Mouse (Mus musculus) hindbrain, embryonic 12.5 days (tissue): ENCODE measurements around the gene Hist1h3f. TPM values are rescaled to one million over a fixed set of nuclear protein-coding genes. Genes with fewer than 3 reads are reported as not detected.

Experiments used
- ATAC-seq: fragments of 200-750 bp; cut with Nextera tagmentation; 2 replicates; pipeline ENCODE4 v1.8.0; 2017; ENCODE audit warnings: moderate TSS enrichment; ENCODE audit not compliant: low FRiP score
- H3K27ac ChIP-seq: fragments of 300-500 bp; sonication (generic); 2 replicates; pipeline ENCODE4 v1.5.1; 2016; ENCODE audit warnings: mild to moderate bottlenecking
- H3K27me3 ChIP-seq: fragments of 300-500 bp; sonication (generic); 2 replicates; pipeline ENCODE4 v1.6.1; 2016; ENCODE audit warnings: mild to moderate bottlenecking
- H3K36me3 ChIP-seq: fragments of 300-500 bp; sonication (generic); 2 replicates; pipeline ENCODE4 v1.6.1; 2016; ENCODE audit warnings: mild to moderate bottlenecking
- H3K4me1 ChIP-seq: fragments of 300-500 bp; sonication (generic); 2 replicates; pipeline ENCODE4 v1.6.1; 2016
- H3K4me2 ChIP-seq: fragments of 300-500 bp; sonication (generic); replicated peaks from 2 replicates; pipeline ENCODE4 v1.6.1; 2016; ENCODE audit warnings: mild to moderate bottlenecking
- H3K4me3 ChIP-seq: fragments of 300-500 bp; sonication (generic); 2 replicates; pipeline ENCODE4 v1.5.1; 2016; ENCODE audit warnings: mild to moderate bottlenecking
- H3K9ac ChIP-seq: fragments of 300-500 bp; sonication (generic); 2 replicates; pipeline ENCODE4 v1.6.1; 2016; ENCODE audit warnings: mild to moderate bottlenecking, moderate library complexity
- H3K9me3 ChIP-seq: fragments of 300-500 bp; sonication (generic); replicated peaks from 2 replicates; pipeline ENCODE4 v1.6.1; 2016; ENCODE audit warnings: mild to moderate bottlenecking
- WGBS: fragments of 180-500 bp; shearing (Covaris S2); methylation state at CpG from one replicate; pipeline ENCODE4 v1.1.7; 2016; 5-methylcytosine and 5-hydroxymethylcytosine counted together
- polyA plus RNA-seq: library from polyadenylated mRNA; unstranded; fragments of >200 nt; fragmentation: Nextera tagmentation; extraction: Ambion mirVana; gene quantifications from 2 replicates; pipeline ENCODE4 v1.2.1, GENCODE M21; 2016

The Hist1h3f gene
- polyA plus RNA-seq = 0.66 and 1.4 TPM in 2 replicates

DNA sequence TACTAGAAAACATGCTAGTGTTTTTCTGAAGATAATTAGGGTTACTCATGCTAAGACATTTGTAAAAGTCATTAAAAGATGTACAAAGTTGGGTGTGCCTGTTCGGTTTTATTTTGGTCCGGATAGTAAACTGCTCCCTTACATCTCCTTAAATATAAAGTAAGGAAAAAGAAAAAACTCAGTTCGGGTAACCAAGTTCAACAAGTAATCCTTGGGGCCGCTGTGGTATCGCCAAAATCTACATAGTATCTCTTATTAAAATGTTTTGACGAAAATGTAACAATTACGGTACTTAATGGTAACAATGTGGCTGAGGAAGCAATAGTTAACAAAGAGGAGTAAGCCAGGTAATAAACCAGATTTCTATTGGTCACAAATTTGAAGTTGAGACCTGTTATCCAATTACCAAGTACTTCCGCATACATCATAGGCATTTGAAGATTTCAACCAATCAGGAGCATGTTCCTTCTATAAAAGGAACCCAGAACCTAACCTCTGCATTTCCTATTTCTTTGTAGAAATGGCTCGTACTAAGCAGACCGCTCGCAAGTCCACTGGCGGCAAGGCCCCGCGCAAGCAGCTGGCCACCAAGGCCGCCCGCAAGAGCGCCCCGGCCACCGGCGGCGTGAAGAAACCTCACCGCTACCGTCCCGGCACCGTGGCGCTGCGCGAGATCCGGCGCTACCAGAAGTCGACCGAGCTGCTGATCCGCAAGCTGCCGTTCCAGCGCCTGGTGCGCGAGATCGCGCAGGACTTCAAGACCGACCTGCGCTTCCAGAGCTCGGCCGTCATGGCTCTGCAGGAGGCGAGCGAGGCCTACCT lies at the start of gene Hist1h3f:
Gene Hist1h3f (plus strand): TSS at position 88 of the 822 bp plus-strand sequence.
- peak within 1 kb of the TSS; percentile 69 for H3K4me2 ChIP-seq
- H3K9me3 ChIP-seq = no peaks in the 10 kb centered on the region
- under 1% methylated on average over 33 of the region's 45 CpGs for WGBS
- ATAC-seq = peak; percentile 96
- H3K4me3 ChIP-seq = peak within 1 kb of the TSS; percentile 46
- H3K4me1 ChIP-seq = peaks cover 4% of the 10 kb centered on the region
- H3K9ac ChIP-seq = peak within 1 kb of the TSS; percentile 69
- H3K36me3 ChIP-seq = no peaks in the 10 kb centered on the region
- no peaks in the 10 kb centered on the region for H3K27me3 ChIP-seq
- peak within 1 kb of the TSS; percentile 92 for H3K27ac ChIP-seq

DNA sequence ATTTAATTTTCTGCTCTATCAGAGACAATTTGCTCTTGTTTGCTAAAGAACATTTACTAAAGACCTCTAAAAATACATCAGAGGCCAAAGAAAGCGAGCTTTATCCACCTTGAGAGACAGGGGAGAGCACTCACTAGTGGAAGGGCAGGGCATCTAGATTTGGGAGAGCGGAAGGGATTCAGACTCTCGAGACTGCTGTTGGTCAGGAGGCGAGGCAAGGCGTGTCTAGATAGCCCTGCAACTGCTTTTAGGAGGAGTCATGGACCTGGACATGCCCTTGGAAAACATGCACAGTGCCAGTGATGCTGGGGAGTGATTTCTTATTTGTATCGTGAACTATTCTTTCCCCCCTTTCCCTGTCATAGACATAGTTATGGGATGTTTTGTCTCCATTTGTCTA lies 48.3 kb upstream of the Hist1h3f start:
- H3K4me2 ChIP-seq = no peak overlapping the region
- peaks cover 8% of the 10 kb centered on the region for H3K27me3 ChIP-seq
- no peaks in the 10 kb centered on the region for H3K36me3 ChIP-seq
- H3K4me1 ChIP-seq = peaks cover 11% of the 10 kb centered on the region
- no peak overlapping the region for H3K9ac ChIP-seq
- ATAC-seq = no peak
- no peaks in the 10 kb centered on the region for H3K9me3 ChIP-seq
- no peak overlapping the region for H3K27ac ChIP-seq
- 76% methylated on average over 6 of the region's 6 CpGs for WGBS
- no peak overlapping the region for H3K4me3 ChIP-seq

DNA sequence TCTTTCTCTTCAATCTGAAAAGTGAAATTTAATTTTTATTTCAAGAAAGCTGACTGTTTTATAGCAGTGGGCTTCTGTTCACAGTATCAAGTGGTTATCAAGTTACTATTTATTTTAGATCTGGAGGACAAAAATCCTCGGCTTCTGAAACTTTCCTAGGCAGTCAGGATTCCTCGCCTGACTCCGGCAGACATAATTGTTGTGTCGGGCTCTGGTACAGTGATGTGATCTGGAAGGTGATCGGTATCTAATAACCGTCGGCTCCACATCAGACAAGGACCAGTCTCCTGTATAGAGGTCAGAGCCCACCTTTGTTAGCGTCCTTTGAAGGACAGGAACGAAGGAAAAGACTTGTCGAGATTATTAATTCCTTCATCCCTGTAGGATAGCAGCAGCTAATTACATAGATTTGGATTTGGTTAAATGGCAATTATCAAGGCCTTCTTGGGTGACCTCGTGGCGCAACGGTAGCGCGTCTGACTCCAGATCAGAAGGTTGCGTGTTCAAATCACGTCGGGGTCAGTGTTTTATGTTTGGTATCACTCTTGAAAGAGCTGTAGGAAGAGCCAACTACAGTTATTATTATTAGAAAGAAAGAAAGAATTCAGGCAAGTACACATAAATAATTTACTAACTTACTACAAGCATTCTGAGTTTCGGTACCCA lies 46.1 kb upstream of the Hist1h3f start:
- Histone ChIP-seq H3K4me3 (peak overlapping the region; percentile 24; the same call in 1 of the 2 replicates), H3K27ac (no peak overlapping the region), H3K36me3 (no peaks in the 10 kb centered on the region), H3K4me1 (peaks cover 6% of the 10 kb centered on the region; the same call in 1 of the 2 replicates), H3K9ac (no peak overlapping the region), H3K27me3 (peaks cover 11% of the 10 kb centered on the region), H3K4me2 (peak overlapping the region; percentile 44), H3K9me3 (no peaks in the 10 kb centered on the region)
- no peak for ATAC-seq
- WGBS = 2% methylated on average over 19 of the region's 19 CpGs

DNA sequence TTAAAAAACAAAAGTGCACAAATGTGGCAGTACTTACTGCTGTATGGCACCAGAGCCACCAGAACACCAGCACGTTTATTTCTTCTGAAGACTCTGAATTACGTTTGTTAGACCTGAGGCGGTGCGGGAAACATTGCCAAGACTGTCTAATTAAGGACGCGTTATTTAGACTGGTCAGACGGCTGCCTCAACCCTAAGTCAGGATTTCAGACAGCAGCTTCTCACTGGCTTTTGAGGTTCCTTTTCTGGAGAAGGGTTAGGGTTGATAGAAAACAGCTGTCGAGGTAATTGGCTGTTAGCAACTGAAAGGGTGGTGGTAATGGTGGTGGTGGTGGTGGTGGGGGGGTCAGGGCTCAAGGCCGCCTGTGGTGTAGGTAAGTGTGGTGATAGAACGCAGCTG lies 45.2 kb upstream of the Hist1h3f start:
- H3K27me3 ChIP-seq = peaks cover 11% of the 10 kb centered on the region
- peak overlapping the region; percentile 44 for H3K4me2 ChIP-seq
- H3K9me3 ChIP-seq = no peaks in the 10 kb centered on the region
- H3K4me3 ChIP-seq = peak overlapping the region; percentile 24
- H3K27ac ChIP-seq = no peak overlapping the region
- no peak for ATAC-seq
- H3K36me3 ChIP-seq = no peaks in the 10 kb centered on the region
- 5% methylated on average over 10 of the region's 10 CpGs for WGBS
- H3K4me1 ChIP-seq = peaks cover 6% of the 10 kb centered on the region; the same call in 1 of the 2 replicates
- H3K9ac ChIP-seq = no peak overlapping the region

DNA sequence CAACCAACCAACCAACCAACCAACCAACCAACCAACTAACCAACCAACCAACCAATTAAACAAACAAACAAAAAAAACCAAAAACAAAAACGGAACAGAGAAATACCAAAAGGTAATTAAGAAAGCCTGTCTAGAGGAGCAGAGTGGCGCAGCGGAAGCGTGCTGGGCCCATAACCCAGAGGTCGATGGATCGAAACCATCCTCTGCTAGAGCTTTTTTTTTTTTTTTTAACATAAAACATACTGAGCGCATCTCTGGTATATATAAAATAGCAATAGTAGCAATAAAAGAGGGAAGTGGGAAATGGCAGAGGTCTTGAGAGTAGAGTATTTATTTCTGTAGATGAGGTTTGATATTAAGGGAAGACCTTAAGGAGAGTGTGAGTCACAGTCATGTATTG lies 43.9 kb upstream of the Hist1h3f start:
- Histone ChIP-seq H3K4me3 (no peak overlapping the region), H3K27me3 (peaks cover 11% of the 10 kb centered on the region), H3K27ac (no peak overlapping the region), H3K9ac (no peak overlapping the region), H3K36me3 (no peaks in the 10 kb centered on the region), H3K9me3 (no peaks in the 10 kb centered on the region), H3K4me2 (no peak overlapping the region), H3K4me1 (peaks cover 6% of the 10 kb centered on the region; the same call in 1 of the 2 replicates)
- ATAC-seq = no peak
- WGBS = 5% methylated on average over 7 of the region's 7 CpGs

DNA sequence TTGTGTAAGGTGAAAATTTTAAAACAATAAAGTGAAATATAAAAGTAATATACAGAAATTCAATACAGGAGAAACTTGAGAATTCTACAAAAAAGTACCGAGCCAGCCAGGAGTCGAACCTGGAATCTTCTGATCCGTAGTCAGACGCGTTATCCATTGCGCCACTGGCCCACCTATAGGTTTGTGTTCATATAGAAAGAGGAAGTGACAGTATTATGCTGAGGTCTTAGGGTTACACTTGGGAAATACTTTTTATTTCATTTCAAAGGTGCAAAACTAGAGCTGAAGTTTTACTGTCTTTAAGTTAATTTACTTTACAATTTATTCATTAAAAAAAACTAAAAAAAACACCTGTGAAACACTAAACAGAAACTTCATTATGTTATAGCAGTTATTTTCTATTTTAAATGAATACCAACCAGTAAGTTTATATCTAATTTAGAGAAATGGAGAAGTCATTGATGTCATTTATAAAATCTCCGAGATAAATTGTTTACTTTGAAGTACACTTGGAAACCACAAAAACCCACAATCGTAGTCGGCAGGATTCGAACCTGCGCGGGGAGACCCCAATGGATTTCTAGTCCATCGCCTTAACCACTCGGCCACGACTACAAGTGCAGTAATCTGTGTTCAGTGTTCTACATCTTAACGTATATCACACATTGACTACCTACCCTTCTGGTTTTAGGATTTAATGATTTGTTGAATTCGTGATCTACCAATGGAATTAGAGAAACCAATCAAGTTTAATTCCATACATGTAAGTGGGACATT lies 43.2 kb upstream of the Hist1h3f start:
- H3K36me3 ChIP-seq = no peaks in the 10 kb centered on the region
- H3K9me3 ChIP-seq = no peaks in the 10 kb centered on the region
- peak; percentile 69; the same call in 1 of the 2 replicates for ATAC-seq
- no peak overlapping the region for H3K4me3 ChIP-seq
- peaks cover 11% of the 10 kb centered on the region for H3K27me3 ChIP-seq
- H3K4me1 ChIP-seq = peaks cover 7% of the 10 kb centered on the region; the same call in 1 of the 2 replicates
- H3K9ac ChIP-seq = no peak overlapping the region
- 0 out of 2 replicates have a peak overlapping the region, but pooled peaks have one; percentile 2 for H3K4me2 ChIP-seq
- no peak overlapping the region for H3K27ac ChIP-seq
- under 1% methylated on average over 17 of the region's 17 CpGs for WGBS

DNA sequence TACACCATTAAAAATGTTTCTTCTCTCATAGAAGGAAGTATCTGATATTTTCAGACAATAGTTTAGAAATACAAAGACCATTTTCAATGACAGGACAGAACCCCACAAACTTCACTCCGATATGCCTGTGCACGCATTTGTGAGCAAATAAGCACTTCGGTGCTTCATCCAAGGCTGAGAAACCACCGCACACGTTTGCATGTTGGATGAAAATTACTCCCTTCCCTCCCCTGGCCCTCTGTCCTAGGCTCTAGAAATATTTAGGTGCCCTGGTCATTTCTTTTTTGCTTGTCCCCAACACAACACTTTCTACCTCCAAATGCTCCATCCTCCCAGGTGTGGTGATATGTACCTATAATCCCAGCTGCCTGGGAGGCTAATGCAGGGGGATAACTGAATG lies 42.3 kb upstream of the Hist1h3f start:
- Histone ChIP-seq H3K27ac (no peak overlapping the region), H3K4me3 (no peak overlapping the region), H3K4me2 (peak overlapping the region; percentile 3; the same call in 1 of the 2 replicates), H3K27me3 (peaks cover 11% of the 10 kb centered on the region), H3K4me1 (peaks cover 12% of the 10 kb centered on the region; the same call in 1 of the 2 replicates), H3K9ac (no peak overlapping the region), H3K9me3 (no peaks in the 10 kb centered on the region), H3K36me3 (no peaks in the 10 kb centered on the region)
- ATAC-seq = no peak
- WGBS = 22% methylated on average over 5 of the region's 5 CpGs

DNA sequence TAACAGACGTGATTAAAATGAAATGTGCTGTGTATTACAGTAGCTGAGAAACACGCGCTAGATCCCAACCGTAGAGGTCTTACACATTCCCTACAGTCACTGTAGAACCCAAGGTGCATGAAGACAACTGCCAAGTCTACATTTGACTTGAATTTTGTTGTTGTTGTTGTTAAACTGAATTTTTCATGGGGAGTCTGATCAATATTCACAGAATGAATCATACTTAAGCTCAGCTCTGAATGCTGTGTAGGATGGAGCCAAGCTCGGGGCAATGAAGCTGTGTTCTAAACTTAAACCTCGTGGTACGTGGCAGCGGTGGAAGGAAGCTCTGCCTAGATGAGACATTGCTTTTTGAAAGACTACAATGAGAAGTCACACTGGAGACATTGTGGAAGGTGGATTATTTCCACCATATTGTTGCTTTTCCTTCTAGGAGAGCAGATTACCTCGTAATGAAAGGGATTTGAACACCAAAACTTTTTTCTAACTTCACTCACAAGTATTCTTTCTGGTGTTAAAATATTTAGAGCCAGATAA lies 41.8 kb upstream of the Hist1h3f start:
- Histone ChIP-seq H3K9ac (no peak overlapping the region), H3K4me1 (peaks cover 12% of the 10 kb centered on the region; the same call in 1 of the 2 replicates), H3K9me3 (no peaks in the 10 kb centered on the region), H3K27ac (no peak overlapping the region), H3K4me3 (no peak overlapping the region; the same call in 1 of the 2 replicates), H3K36me3 (no peaks in the 10 kb centered on the region), H3K4me2 (no peak overlapping the region), H3K27me3 (peaks cover 11% of the 10 kb centered on the region)
- ATAC-seq = no peak
- 29% methylated on average over 9 of the region's 9 CpGs for WGBS

DNA sequence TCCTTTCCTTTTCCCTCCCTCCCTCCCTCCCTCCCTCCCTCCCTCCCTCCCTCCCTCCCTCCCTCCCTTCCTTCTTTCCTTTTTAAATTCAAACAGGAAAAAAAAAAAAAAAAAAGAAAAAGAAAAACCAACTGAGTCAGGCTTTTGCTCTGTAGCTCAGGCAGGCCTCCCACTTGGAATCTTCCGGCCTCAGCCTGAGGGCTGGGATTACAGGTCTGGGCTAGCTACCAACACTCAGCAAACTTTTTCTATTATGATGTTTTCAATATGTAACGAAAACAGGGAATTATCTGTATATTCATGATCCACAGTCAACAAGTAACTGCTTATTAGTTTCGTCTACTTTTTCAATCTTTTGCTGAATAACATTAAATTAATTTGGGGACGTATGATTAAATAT lies 40.9 kb upstream of the Hist1h3f start:
- H3K4me1 ChIP-seq = peaks cover 12% of the 10 kb centered on the region; the same call in 1 of the 2 replicates
- WGBS = 38% methylated on average over 4 of the region's 4 CpGs
- H3K9ac ChIP-seq = no peak overlapping the region
- H3K27ac ChIP-seq = no peak overlapping the region
- no peak for ATAC-seq
- H3K4me2 ChIP-seq = no peak overlapping the region
- H3K36me3 ChIP-seq = no peaks in the 10 kb centered on the region
- H3K27me3 ChIP-seq = peaks cover 11% of the 10 kb centered on the region
- no peak overlapping the region for H3K4me3 ChIP-seq
- no peaks in the 10 kb centered on the region for H3K9me3 ChIP-seq

DNA sequence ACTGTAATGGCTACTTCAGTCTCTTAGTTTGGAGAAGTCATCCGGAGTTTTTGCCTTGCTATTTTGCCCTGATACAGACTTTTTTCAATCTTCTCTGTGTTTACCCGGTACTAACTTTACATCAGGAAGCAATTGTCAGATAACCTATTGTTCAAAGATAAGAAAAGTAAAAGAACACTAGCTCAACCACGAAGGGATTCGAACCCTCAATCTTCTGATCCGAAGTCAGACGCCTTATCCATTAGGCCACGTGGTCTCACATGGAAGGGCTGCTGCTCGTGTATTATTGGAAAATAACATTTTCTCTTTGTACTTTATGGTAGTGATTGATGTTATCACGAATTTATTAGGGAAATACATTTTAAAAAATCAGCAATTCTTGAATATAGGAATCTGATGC lies 40.1 kb upstream of the Hist1h3f start:
- ATAC-seq = no peak
- Histone ChIP-seq H3K4me1 (peaks cover 7% of the 10 kb centered on the region; the same call in 1 of the 2 replicates), H3K27me3 (peaks cover 8% of the 10 kb centered on the region; the same call in 1 of the 2 replicates), H3K9me3 (no peaks in the 10 kb centered on the region), H3K36me3 (no peaks in the 10 kb centered on the region), H3K27ac (no peak overlapping the region), H3K4me3 (no peak overlapping the region), H3K9ac (no peak overlapping the region), H3K4me2 (peak overlapping the region; percentile 2; the same call in 1 of the 2 replicates)
- 1% methylated on average over 9 of the region's 9 CpGs for WGBS

DNA sequence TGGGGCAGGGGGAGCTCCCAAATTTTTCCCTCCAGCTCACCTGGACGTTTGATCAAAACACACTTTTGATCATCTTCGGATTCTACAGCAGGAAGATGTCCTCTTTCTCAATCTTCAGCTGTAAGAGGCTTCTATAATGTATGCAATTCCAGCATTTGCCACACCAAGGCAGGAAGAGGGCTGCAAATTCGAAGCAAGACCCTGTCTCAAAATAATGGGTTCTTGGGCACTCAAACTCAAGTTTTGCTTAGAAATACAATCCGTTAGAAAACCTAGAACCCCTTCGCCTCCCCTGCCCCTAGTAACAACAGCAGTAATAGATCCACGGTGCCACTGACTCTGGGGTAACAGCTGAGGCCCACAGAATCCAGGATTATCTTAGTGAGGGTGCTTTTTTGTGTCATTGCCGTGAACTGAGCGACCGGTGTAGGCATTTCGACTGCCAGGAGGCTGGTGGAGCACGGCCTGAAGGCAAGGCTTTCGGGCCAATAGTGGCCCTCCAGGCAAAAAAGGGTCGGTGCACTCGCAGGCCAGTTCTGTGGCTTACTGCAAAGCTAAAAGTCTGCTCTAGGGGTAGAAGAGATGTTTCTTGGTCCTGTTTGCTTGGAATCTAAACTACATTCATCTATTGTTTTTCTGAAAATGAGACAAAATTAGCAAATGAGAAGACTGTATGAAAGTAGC lies 38.0 kb upstream of the Hist1h3f start:
- peak overlapping the region; percentile 20 for H3K4me3 ChIP-seq
- no peak for ATAC-seq
- no peaks in the 10 kb centered on the region for H3K36me3 ChIP-seq
- WGBS = 4% methylated on average over 14 of the region's 14 CpGs
- peaks cover 6% of the 10 kb centered on the region; the same call in 1 of the 2 replicates for H3K4me1 ChIP-seq
- H3K9me3 ChIP-seq = no peaks in the 10 kb centered on the region
- no peak overlapping the region for H3K9ac ChIP-seq
- peak overlapping the region; percentile 17; the same call in 1 of the 2 replicates for H3K27ac ChIP-seq
- peak overlapping the region; percentile 51 for H3K4me2 ChIP-seq
- H3K27me3 ChIP-seq = peaks cover 3% of the 10 kb centered on the region; the same call in 1 of the 2 replicates
